Mouse (Mus musculus) urinary bladder, adult 18-20 months (tissue): Measurements from ENCODE around the gene Dcun1d1.
A peak's percentile ranks its signal among the peaks of the same experiment; 100 is the strongest.

ENCODE experiments used
- DNase-seq, 2 experiments: peaks; one replicate each; pipeline ENCODE4 v3.0.0; 2022; ENCODE audit warnings: low spot score in 2 of 2, mixed read lengths in 2 of 2

The Dcun1d1 gene

DNA sequence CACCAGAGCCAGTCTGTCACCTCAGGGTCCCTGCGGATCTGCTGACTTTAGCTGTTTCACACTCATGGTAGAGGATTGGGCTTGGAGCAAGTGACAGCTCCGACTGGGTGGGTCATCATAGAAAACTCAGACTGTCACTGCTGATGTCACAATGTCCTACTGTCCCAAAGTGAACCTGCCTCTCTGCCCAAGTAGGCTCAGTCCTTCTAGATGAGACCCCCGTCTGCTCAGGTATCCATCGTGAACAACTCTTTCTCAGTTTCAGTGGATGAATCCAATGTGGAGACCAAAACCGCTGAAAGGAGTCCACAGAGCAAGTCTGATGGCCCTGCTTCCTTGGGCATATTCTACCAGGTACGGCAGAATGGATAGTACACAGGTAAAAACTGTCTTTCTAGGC lies at the start of gene Dcun1d1:
TSS of gene Dcun1d1 (minus strand) at position 101 of the 400 bp plus-strand sequence.
- no peak for DNase-seq

DNA sequence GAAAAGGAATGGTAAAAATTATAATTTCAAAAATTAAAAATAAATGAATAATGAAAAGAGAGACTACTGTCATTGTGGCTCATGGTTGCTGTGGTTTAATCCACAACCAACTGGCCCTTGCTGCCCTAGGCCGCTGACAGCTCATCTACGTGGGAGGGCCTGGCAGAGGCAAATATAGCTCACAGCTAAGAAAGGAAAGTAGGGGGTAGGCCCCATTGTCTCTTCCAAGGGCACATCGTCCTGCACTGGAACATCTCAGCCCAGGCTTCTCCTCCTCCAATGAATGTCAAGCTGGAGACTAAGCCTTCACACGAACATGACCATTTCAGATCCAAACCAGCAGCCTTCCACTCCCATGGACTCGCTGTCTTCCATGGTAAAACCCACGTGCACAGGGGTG lies 49.0 kb upstream of the Dcun1d1 start:
- DNase-seq: no peak

GRCm38 (mm10) chr3:35973551-35973950 lies 36.3 kb upstream of the Dcun1d1 start:
- DNase-seq: peak; percentile 11 to 15

- no peak for DNase-seq
Observed at GRCm38 (mm10) chr3:35972985-35973384, 35.7 kb upstream of the Dcun1d1 start.

DNA sequence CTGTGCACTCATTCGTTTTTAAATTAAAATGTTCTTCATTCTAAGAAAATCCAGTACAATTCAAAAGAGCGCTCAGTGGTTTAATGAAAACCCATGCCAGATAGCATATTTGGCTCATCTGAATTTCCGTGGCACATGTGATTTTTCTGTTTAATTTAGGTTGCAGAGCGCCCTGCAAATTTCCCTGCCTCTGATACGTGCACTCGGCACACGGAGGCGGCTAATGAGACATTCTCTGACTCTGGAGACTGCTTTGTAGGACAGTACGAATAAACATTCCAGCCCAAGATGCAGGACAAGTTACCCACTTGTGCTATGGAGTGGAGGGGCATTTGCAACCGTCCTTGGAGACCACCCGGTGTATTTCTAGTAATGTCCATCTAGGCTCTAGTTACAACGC lies 33.9 kb upstream of the Dcun1d1 start:
- DNase-seq: no peak

DNA sequence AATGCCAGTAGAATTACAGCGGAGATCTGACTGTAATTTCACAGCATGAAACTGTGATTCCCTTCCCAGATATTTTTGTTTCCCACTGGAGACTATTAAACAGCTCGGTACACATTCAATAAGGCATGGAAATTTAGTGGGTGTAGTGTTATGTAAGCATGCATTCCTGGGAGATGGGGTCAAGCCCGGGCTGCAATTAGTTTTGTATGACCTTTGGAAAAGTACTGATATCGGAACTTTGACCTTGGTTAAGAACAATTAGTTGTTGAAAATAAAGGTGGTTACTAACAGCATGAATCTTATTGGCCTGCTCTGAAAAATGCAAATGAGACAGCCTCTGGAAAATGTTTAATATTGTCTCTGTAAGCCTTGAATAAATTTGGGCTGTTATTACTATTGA lies 33.2 kb upstream of the Dcun1d1 start:
- DNase-seq: no peak

DNA sequence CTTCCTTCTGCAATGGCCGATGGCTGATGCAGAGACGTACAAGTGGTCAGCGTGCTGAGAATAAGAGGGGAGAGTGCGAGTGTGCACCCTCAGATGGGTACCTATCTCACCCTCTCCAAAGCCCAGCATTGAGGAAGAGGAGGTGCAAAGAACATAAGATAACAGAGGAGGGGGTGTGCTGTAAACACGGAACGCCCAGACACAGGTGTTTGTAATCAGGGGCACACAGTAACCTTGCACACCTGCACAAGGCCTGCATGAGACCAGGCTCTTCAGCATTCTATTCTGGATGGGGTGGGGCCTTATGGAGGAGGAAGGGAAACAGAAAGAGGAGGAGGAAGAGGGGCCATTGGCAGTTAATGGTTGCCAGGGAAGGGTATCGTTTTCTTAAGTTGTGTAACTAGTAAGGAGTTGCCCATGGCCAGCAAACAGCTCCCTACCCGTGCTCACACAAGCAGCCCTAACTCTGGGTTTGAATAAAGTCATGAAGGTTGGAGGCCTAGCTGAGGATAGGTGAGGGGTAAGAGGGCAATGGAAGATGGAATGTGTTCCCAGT lies 30.2 kb upstream of the Dcun1d1 start:
- DNase-seq: no peak

GRCm38 (mm10) chr3:35966493-35966892 lies 29.2 kb upstream of the Dcun1d1 start:
- no peak for DNase-seq

DNA sequence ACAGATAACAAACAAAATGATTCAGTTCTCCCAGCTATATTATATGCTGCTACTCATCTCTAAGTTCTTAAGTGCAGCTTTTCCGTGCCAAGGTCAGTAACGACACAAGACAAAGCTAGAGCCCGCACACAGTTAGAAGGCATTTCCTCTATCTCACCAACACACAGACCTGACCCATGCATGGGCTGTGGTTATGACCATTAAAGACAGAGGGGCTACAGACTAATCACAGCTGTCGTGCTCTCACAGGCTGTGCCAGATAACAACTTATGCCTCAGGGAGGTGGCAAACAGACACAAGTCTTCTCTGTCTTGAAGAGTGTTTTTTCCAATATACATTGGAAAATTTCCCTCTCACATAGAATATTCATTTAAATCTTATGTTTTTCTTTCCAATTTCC lies 27.7 kb upstream of the Dcun1d1 start:
- DNase-seq: no peak

- DNase-seq: no peak
Observed at GRCm38 (mm10) chr3:35963921-35964320, 26.7 kb upstream of the Dcun1d1 start.

- no peak for DNase-seq
Observed at GRCm38 (mm10) chr3:35963401-35963800, 26.2 kb upstream of the Dcun1d1 start.

DNA sequence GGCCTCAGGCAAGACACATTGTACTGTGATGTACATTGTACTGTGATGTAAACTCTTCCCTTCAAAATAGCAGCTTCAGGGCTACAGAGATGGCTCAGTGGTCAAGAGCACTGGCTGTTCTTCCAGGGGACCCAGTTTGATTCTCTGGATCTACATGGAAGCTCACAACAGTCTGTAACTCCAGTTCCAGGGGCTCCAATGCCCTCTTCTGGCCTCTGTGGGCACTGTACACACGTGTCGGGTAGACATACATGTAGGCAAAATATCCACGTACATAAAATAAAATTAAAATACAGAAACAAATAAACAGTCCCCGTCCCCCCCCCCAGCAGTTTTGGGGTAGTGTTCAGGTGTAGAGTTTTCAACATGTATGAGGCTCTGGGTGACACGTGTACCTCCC lies 25.7 kb upstream of the Dcun1d1 start:
- DNase-seq: no peak

DNA sequence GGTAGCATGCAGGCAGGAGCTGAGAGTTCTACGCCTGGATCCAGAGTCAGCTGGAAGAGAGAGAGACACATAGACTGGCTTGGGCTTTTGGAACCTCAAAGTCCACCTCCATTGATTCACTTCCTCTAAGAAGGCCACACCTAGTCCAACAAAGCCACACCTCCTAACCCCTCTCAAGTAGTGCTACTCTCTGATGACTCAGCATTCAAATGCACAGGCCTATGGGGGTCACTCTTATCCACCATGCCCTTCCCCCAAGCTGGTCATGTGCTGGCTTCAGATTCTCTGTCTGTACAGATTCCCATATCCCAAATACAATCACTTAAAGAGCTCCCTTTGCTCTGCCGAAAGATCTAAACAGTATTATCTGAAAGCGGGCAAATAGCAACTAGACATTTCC lies 20.0 kb upstream of the Dcun1d1 start:
- DNase-seq: no peak

DNA sequence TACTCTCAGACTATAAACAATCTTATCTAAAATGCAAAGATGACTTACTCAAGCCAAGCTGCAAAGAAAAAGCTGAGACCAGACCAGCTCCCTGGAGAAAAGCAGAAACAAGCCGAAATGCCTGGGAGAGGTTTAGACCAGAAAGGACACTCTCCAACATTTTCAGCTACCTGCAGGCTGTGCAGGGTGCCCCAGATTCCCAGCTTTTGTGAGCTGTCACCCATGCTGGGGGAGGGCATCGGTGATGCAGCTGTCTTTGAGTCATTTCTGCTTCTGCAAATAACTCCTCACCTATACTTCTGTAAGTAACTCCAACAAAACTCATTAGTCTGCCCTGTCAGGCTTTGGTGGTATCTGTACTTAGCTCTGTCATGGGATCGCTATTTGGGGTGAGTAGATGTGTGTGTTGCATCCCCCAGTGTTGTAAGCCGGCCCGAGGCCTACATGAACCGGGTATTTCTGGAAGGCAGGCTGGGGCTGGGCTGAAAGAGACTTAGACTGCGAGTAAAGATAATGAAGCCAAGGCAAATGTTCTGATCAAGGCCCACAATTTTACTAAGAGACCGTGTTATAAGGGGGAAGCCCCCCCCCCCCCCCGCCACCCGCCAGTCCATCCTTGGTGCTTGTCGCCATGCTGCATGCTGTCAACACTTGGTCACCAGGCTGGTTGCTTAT lies 17.8 kb upstream of the Dcun1d1 start:
- no peak for DNase-seq

GRCm38 (mm10) chr3:35953816-35954215 lies 16.6 kb upstream of the Dcun1d1 start:
- DNase-seq: no peak

- DNase-seq: no peak
Observed at GRCm38 (mm10) chr3:35953184-35953583, 15.9 kb upstream of the Dcun1d1 start.

GRCm38 (mm10) chr3:35948197-35948596 lies 11.0 kb upstream of the Dcun1d1 start:
- no peak for DNase-seq

DNA sequence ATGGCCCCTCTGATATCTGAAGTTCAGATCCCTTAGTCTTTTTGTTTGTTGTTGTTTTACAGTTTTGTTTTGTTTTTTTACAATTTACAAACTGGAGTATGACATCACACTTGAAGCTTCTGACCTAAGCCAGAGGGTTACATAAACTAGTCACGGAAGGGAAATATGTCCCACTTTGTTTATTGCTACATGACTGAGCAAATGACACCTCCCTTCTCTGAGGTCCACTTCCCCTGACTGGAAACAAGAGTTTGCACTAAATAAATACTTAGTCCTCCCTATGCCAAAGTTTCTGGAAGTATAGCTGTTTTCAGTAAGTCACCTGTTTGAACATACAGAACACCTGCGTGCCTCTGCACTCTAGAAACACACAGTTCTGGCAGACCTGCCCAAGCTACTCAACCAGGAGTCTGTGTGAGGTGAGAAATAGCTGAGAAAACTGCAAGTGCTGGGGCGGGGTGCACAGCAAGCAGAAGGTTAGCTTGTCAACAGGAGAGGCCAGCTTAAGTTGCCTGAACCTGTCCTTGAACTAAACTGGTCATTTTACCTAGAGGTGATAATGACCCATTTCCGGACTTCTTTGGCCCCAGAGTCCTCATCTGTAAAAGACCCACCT lies 3.4 kb upstream of the Dcun1d1 start:
- no peak for DNase-seq

DNA sequence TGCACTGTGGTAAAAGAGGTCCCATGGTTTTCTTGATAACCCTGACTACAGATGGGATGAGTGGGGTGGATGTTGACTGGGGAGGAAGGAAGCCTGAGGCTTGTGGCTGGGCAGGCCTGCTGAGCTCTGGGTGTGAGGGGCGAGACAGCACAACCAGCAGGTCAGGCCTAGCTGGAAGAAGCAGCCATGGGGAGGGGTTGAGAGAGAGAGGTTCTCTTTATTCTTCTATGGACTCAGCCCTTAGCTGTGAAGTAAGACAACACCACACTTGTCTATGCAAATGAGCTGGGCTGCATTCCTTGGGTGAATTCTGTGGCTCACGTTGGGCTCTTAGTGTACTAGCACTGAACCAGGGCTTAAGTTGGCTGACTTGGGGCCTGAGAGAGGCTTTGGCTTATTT lies 2.8 kb upstream of the Dcun1d1 start:
- DNase-seq: no peak

GRCm38 (mm10) chr3:35933405-35933777 lies 3.9 kb downstream of the Dcun1d1 start:
- DNase-seq: no peak

GRCm38 (mm10) chr3:35932735-35933404 lies 4.4 kb downstream of the Dcun1d1 start:
- peak; percentile 73 to 75 for DNase-seq

- DNase-seq: peak; percentile 25 to 58
Observed at GRCm38 (mm10) chr3:35931896-35932727, 5.1 kb downstream of the Dcun1d1 start.
